Mouse (Mus musculus) heart, adult 10 weeks (tissue): ENCODE data around the gene Tmem126a. TPM values are rescaled to one million over a fixed set of nuclear protein-coding genes. Genes with fewer than 3 reads are reported as not detected.

Experiments
- polyA plus RNA-seq: library from polyadenylated mRNA; stranded (reverse); fragments of 350-450 nt; fragmentation: Illumina TruSeq; extraction: RNeasy Lipid Tissue Mini Kit (QIAGEN cat#74804); gene quantifications from one replicate; pipeline ENCODE4 v1.2.3, GENCODE M21; 2014; ENCODE audit warnings: low read depth, low replicate concordance

The Tmem126a gene
- polyA plus RNA-seq = 183 TPM

DNA sequence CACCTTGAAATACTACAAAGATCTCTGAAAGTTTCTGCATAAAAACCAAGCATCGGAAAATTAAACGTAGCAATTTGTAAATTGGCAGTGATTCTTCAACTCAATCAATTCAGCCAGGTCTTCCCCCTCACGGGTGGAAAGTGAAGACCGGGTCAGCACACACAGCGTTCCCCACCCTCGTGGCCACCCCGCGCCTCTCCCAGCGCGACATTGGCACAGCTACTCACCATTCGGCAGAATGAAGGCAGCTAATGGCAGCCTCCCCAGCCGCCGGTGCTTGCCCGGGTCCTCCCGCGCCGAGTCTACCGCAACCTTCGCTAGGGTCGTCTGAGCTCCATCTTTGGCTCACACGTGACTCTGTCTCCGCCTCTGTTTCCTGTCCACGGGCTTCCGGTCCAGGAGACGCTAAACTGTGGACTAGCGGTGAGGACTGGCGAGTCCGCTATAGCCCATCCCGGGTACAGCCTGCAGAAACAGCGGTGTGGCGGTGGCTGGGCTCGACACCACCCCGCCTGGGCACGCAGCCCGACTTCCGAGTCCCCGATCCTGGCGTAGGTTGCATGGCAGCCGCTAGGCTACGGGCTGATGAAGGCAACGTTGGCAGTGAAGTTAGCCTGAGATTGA, at the start of gene Tmem126a:
Tmem126a (minus strand) TSS at position 385 of the 624 bp plus-strand sequence.

DNA sequence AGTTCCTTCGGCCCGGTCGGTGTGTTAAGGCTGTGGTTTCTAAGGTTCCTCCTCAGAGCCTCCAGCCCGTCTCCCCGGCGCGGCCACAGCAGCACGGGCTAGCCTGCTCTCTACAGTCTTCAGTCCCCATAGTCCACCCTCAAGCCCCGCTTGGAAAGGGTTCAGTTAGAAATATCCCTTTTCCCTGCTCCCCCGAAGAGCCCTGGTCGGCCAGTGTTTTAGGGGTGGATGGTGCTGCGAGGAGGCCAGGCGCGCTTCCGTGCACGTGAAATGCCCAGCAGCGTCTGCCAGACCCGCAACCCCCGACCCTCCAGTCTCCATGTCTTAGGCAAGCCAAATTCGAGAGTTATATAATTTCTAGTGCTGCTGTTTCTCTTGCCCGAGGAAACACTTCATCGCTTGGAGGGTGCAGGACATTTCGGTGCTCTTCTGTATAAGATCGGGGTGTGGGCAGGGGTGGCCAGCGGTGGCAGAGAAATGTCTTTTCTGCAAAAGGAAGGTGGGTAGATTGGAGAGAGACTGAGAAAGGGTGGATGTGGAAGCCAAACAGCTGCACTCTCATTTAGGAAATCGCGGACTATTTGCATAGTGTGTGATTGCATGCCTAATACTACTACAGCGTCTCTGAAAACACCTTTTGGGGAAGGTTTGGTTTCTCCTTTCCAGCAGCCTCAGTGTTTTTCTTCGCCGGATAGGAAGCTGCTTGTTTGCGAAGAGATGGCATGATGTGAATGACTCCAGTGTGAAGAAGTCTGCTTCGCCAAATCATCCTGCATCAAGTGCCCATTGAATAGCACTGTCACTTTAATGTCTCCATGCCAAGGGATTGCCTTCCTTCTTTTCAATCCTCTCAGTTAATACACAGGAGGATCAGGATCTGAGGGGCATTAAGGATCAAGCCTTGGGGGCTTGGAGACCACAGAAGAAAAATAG, 19.6 kb upstream of the Tmem126a start, which contains the start of gene Dlg2:
Dlg2 (plus strand) TSS at position 360 of the 933 bp plus-strand sequence.

DNA sequence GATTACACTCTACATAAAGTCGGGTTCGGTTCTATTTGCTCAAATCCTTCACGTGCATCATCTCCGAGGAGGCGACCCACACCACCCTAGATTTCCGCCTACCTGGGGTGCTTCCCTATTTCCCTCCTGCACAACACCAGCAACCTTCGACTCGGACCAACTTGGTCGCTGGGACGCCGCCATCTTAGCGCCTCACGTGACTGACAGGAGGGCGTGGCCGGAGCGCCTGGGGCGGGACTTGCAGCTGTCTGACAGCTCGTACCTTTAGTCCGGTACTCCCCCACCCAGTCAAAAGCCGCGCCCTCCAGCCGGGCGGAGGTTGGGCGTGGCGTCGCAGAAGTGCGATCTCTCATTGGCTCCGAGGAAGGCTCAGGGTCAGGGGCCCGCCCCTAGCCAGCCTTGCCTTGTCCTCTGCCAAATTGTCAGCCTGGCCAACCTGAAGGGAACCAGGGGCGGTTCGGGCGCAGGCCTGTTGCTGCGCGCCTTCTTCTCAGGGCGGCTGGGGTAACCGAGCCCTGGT, 18.8 kb upstream of the Tmem126a start, which contains the start of gene Tmem126b:
Tmem126b (minus strand) TSS at position 209 of the 520 bp plus-strand sequence.

DNA sequence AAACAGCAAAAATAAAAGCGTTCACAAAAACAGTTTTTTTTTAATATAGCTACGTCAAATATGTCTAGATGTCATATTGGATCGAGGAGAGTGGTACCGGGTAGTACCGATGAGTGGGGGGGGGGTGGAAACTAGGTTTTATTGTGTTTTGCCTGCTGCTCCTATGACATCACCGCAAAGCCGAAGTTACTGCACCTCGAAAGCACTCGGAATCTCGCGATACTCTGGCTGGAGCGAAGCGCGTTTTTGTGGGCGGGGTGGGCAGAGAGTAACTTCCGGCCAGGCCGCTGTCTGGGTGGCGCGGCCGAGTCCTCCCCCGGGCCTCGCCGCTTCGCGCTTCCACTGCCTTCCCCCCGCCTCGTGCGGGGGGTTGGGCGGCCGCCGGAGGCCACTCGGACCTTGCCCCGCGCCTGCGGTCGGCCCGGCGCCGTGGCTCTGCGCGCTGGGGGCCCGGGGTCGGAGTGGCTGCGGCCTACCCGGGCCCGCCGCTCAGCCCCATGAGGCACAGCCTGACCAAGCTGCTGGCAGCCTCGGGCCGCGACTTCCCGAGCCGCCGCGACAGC, 14.4 kb downstream of the Tmem126a start, which contains the start of gene Crebzf:
Crebzf (plus strand) TSS at position 212 of the 563 bp plus-strand sequence.

DNA sequence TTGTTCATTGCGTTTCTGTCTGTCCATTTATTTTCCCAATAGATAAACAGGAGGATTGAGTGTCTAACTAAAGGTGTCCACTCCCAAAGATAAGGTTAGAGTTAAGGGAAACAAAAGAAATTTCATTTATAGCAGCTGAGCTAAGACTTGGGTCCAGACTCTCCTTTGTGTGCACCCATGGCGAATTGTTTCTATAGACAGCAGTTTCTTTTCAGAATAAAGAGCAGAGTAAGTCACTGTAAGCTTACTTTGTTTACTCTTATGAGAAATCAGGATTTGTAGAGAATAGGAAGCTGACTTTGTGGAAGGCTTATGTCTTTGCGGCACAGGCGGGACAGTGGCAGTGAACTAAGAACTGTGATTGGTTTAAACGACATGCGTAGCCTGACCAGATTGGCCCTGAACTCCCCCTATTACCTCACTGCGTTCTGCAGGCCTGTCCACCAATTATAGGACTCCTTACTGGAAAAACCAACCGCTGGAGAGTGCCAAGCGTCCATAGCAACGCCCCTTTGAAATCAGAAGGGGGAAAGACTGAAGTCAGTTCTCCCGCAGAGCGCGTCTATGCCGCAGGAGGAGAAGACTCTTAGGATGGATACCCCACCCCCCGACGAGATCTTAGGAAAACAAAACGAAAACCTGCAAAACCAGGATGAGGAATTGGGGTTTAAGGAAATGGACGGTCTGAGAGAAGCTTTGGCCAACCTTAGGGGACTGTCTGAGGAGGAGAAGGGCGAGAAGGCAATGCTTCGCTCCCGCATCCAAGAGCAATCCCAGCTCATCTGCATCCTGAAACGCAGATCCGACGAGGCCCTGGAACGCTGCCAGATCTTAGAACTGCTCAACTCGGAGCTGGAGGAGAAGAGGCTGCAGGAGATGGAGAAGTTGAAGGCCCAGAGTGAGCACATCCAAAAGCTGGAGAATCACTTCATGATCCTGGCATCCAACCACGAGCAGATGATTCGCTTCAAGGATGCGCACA, 30.7 kb downstream of the Tmem126a start, which contains the start of gene Ccdc89:
Ccdc89 (plus strand) TSS at position 558 of the 982 bp plus-strand sequence.

Other genes starting within 250 kb of the Tmem126a start
- 0.34 TPM for gene Ccdc83, start 191.5 kb downstream of the Tmem126a start, polyA plus RNA-seq
- 5.3 TPM for gene Sytl2, start 155.0 kb downstream of the Tmem126a start, polyA plus RNA-seq
- gene Ccdc89, start 30.7 kb downstream of the Tmem126a start, polyA plus RNA-seq = not detected
- 31.3 TPM for gene Crebzf, start 14.5 kb downstream of the Tmem126a start, polyA plus RNA-seq
- 34.6 TPM for gene Tmem126b, start 18.8 kb upstream of the Tmem126a start, polyA plus RNA-seq
- 1.2 TPM for gene Dlg2, start 19.4 kb upstream of the Tmem126a start, polyA plus RNA-seq